Mouse (Mus musculus) spleen, adult 2 months (tissue): ENCODE results near the gene Fev.

Experiments used
- CTCF ChIP-seq: fragments of 200-500 bp; IDR thresholded peaks from 2 replicates; pipeline ENCODE4 v1.5.1; 2011; ENCODE audit warnings: mild to moderate bottlenecking, inconsistent platforms; ENCODE audit not compliant: insufficient read depth, insufficient read length, insufficient replicate concordance; ENCODE audit errors: extremely low read depth
- POLR2A ChIP-seq: fragments of 200-500 bp; IDR thresholded peaks from 2 replicates; pipeline ENCODE4 v1.6.1; 2011; ENCODE audit warnings: low read depth, low read length, inconsistent platforms

DNA sequence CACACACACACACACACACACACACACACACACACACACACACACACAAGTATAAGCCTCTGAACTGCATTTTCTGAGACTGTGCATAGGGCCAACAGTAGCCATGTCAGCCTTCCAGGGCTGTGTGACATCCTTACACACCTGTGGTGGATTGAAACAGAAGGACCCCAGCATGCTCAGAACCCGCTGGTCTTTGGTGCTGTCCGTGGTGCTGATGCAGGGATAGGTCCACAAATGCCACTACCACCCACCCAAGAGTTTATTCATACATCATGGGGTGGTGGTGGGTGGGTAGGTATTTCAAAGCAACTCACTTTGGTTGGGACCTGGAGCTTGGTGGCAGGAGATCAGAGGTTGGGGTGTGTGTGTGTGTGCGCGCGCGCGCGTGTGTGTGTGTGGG is 6.3 kb upstream of the Fev start:
- TF ChIP-seq CTCF: no peak
- no peak for TF ChIP-seq POLR2A
